Mouse (Mus musculus) bone marrow, adult 2 months (tissue): ENCODE measurements around the gene Zfp36l2.

ENCODE experiments used
- CTCF ChIP-seq: fragments of 200-500 bp; IDR thresholded peaks from 2 replicates; pipeline ENCODE4 v1.5.1; 2011; ENCODE audit warnings: low read length, control low read depth; ENCODE audit not compliant: control insufficient read depth, insufficient read depth
- POLR2A ChIP-seq: fragments of 200-500 bp; IDR thresholded peaks from 2 replicates; pipeline ENCODE4 v1.6.1; 2011; ENCODE audit warnings: low read depth, mild to moderate bottlenecking, control low read depth, low read length, borderline replicate concordance; ENCODE audit not compliant: control insufficient read depth

GRCm38 (mm10) chr17:84204962-84205361 is 17.2 kb upstream of the Zfp36l2 start:
- no peak for TF ChIP-seq CTCF
- TF ChIP-seq POLR2A = no peak
